Mouse (Mus musculus): Measurements from ENCODE around the gene Swt1. TPM values are rescaled to one million over a fixed set of nuclear protein-coding genes. Genes with fewer than 3 reads are reported as not detected.

The Swt1 gene
- polyA plus RNA-seq, 1 experiment from 2014 or later: 26.5 TPM

DNA sequence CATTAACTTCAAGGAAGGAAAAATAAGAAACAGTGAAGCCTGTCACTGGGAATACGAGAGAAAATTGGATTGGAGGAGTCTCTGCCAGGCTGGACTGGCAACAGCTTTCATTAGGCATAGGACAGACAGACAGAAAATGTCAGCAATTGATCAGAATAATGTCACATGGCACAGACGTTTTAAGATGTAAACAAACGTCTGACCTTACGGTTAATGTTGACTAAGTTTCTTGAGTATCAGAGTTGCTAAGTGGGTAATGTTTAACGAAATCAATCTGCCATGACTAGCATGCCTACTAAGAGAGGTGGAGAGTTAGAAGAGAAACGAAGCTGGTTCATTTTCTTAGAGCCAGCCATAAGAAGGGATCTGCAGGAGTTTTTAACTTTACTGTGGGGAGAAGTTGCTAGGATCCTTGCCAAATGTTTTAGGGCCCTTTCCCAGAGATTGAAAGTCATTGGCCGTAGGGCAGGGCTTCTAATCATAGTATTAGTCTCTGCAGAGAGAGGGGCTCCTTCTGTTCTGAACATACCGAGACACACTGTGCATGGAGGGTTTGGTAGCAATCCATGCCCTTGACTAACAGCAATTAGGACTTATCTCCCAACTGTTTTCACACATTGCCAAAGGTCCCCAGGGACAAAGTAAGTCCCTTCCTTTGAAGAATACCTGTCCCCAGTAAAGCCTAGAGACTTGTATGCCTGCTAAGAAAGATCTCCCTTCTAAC, 86.8 kb downstream of the Swt1 start:
- WGBS: 59% methylated on average over 8 of the region's 8 CpGs
- H3K9me3 ChIP-seq: no peaks in the 10 kb centered on the region
- no peak for ATAC-seq (ENCODE audit: low FRiP score, low read depth)

DNA sequence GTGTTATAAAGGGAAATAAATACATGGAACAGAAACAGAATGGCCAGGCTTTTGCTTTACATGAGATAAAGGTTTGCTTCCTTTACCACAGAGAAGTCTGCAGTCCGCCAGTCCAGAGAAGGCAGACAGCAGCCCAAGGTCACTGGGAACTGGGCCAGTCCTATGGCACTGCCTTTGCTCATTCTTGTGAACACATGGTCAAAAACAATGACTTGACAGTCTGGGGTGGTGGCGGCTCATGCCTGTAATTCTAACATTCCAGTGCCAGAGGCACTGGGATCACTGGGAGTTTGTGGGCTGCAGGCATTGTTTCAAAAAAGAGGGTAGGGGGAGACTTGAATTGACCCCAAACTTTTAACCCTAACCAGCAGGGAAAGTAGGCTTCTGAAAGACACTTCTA, 89.3 kb downstream of the Swt1 start:
- ATAC-seq (ENCODE audit: low FRiP score, low read depth): no peak
- WGBS: 68% methylated on average over 2 of the region's 2 CpGs
- no peak overlapping the region for H3K4me3 ChIP-seq
- H3K36me3 ChIP-seq: no peaks in the 10 kb centered on the region
- H3K9me3 ChIP-seq: no peaks in the 10 kb centered on the region
- H3K4me2 ChIP-seq (replicated peaks): no peak overlapping the region
- no peak overlapping the region for H3K9ac ChIP-seq
- H3K4me1 ChIP-seq: peaks cover 16% of the 10 kb centered on the region
- no peaks in the 10 kb centered on the region for H3K27me3 ChIP-seq
- no peak overlapping the region for H3K27ac ChIP-seq

More for the DNA sequence above, 86.8 kb downstream of the Swt1 start:
- Histone ChIP-seq H3K4me1 (peaks cover 23% of the 10 kb centered on the region), H3K4me2 (replicated peaks) (no peak overlapping the region), H3K27me3 (no peaks in the 10 kb centered on the region), H3K4me3 (no peak overlapping the region), H3K36me3 (no peaks in the 10 kb centered on the region), H3K9ac (no peak overlapping the region), H3K27ac (no peak overlapping the region)

DNA sequence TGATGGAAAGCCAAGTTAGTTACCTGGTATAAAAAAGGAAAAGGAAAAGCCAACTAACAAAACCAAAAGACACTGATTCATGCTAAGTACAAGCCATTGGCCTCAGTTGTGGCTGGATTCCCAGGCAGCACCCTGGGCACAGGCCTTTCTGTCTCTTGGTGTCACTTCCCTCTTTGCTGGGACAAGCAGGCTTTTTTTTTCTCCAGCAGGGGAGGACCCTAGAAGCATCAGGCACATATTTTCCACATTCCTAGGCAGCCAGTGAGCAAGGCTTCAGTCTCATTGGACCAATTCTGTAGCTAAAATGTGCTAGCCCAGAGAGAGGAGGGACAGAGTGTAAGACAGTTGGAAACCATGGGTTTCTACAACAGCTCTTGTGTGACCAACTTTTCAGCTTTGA, 90.0 kb downstream of the Swt1 start:
- Histone ChIP-seq H3K27me3 (no peaks in the 10 kb centered on the region), H3K4me2 (replicated peaks) (no peak overlapping the region), H3K9me3 (no peaks in the 10 kb centered on the region), H3K9ac (no peak overlapping the region), H3K27ac (no peak overlapping the region), H3K4me1 (peaks cover 10% of the 10 kb centered on the region), H3K4me3 (no peak overlapping the region), H3K36me3 (no peaks in the 10 kb centered on the region)
- ATAC-seq (ENCODE audit: low FRiP score, low read depth): no peak

DNA sequence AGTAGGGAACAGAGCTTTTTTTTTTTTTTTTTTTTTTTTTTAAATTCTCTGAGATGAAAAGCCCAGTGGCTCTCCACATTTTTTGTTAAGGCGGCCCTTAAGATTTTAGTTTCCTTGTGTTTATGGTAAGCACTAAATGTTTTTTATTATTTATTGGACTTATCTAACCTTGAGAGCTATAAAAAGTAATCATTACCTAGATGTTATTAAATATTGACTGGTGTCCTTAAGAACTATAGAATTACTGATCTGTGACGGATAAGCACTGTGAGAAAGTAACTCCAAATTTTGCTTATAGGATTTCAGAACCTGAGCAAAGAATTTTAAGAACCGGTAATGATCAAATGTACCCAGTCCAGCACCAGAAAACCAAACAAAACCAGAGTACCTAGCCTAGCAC, 95.4 kb downstream of the Swt1 start:
- Histone ChIP-seq H3K9ac (no peak overlapping the region), H3K9me3 (no peaks in the 10 kb centered on the region), H3K27ac (no peak overlapping the region), H3K4me1 (no peaks in the 10 kb centered on the region), H3K27me3 (no peaks in the 10 kb centered on the region), H3K4me2 (replicated peaks) (no peak overlapping the region), H3K4me3 (no peak overlapping the region), H3K36me3 (no peaks in the 10 kb centered on the region)
- 91% methylated on average over 3 of the region's 3 CpGs for WGBS
- ATAC-seq (ENCODE audit: low FRiP score, low read depth): no peak

DNA sequence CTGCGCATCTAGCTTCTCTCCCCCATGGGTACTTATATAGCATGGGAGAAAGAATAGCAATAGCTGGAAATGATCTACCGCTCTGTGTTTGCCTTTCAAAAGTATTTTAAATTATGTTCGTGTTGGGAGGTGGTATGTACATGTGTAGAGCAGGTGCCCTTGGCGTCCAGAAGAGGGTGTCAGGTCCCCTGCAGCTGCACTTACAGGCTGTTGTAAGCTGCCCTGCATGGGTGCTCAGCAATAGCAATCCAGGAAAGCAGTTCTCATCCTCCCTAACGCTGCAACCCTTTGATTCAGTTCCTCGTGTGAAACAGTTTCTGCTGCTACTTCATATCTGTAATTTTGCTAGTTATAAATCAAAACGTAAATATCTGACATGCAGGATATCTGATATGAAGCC, 98.7 kb downstream of the Swt1 start:
- Histone ChIP-seq H3K9me3 (no peaks in the 10 kb centered on the region), H3K27me3 (no peaks in the 10 kb centered on the region), H3K36me3 (no peaks in the 10 kb centered on the region), H3K4me2 (replicated peaks) (no peak overlapping the region), H3K9ac (no peak overlapping the region), H3K4me3 (no peak overlapping the region), H3K27ac (no peak overlapping the region), H3K4me1 (no peaks in the 10 kb centered on the region)
- no peak for ATAC-seq (ENCODE audit: low FRiP score, low read depth)
- WGBS: 73% methylated on average over 7 of the region's 7 CpGs

DNA sequence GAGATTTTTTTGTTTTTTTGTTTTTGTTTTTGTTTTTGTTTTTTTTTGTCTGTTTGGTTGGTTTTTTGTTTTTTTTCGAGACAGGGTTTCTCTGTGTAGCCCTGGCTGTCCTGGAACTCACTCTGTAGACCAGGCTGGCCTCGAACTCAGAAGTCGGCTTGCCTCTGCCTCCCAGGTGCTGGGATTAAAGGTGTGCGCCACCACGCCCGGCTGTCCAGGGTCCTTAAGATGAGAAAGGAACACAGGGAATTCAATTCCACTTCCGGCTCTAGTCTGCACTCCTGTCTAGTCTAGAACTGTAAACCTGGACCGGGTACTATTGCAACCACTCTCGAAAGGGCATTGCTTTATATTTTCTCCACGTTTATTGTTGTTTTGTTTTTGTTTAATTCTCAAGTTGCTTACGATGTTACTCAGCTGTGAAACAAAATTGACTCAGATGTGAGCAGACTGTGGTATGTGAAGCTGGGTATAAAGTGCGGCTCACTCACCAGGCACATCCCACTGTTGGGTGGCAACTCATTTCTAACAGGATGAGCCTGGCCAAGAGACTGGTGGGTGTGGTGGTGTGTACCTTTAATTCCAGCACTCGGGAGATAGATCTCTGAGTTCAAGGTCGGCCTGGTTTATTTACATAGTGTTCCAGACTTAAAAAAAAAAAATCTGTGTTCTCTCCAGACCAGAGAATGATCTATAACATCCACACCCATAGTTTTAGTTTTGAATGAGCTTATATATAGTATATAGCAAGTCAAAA, 99.7 kb downstream of the Swt1 start:
- 90% methylated on average over 14 of the region's 14 CpGs for WGBS
- no peak overlapping the region for H3K9ac ChIP-seq
- no peak overlapping the region for H3K4me2 ChIP-seq (replicated peaks)
- H3K9me3 ChIP-seq: no peaks in the 10 kb centered on the region
- H3K4me1 ChIP-seq: no peaks in the 10 kb centered on the region
- no peak for ATAC-seq (ENCODE audit: low FRiP score, low read depth)
- H3K36me3 ChIP-seq: no peaks in the 10 kb centered on the region
- H3K27me3 ChIP-seq: no peaks in the 10 kb centered on the region
- H3K4me3 ChIP-seq: no peak overlapping the region
- no peak overlapping the region for H3K27ac ChIP-seq

DNA sequence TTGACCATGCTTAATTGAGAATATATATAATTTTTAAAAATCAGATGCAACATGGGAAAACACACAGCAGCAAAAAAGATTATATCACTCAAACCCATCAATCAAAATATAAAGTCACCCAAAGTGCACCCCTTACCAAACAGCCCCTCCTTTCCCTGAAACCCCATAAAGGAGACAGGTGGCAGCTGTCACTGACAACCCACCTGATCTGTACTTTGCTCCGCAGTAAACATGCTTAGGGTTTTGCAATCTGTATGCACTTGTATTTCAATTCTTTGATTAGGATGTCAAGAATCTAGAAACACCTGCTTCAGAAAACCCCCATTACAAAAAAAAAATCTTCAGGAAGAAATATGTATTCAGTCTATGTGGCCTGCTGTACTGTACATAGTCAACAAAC, 102.9 kb downstream of the Swt1 start:
- H3K9me3 ChIP-seq: no peaks in the 10 kb centered on the region
- 82% methylated on average over 1 of the region's 1 CpGs for WGBS
- H3K9ac ChIP-seq: no peak overlapping the region
- H3K4me1 ChIP-seq: no peaks in the 10 kb centered on the region
- no peaks in the 10 kb centered on the region for H3K27me3 ChIP-seq
- no peak overlapping the region for H3K4me2 ChIP-seq (replicated peaks)
- H3K36me3 ChIP-seq: no peaks in the 10 kb centered on the region
- ATAC-seq (ENCODE audit: low FRiP score, low read depth): no peak
- no peak overlapping the region for H3K4me3 ChIP-seq
- no peak overlapping the region for H3K27ac ChIP-seq

DNA sequence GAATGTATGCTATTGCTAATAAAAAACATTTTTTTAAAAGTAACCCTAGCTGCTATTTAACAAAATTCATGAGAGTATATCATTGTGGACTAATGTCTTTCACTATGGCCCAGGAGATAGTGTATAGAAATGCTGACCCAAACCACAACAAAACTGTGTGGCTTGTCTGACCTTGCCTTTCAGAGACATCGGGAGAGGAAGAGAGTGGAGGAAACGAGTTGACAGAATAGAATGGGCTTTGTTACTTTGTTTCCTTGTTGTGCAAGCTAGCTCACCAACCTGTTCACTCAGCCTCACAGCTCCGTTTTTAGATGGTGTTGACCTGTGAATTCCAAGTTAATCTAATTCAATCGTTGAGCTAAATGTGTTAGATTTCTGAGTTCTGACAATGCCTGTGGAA, 107.8 kb downstream of the Swt1 start:
- no peak overlapping the region for H3K27ac ChIP-seq
- WGBS: 75% methylated on average over 4 of the region's 4 CpGs

DNA sequence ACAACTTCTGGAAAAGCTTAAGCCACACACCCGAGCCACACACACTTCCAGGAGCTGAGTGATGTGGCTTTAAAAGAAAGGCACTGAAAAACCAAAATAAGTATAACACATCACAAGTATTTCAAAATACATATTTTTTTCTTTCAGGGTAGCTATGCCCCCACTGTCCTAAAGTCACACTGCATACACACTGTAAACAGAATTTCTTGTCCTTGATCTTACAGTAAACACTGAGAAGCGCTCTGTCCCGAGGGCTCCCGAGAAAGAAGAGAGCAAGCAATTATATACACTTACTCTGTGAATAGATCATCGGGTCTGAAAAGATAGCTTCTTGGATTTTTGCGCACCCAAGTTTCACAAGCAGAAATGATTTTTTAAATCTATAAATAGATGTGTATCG, 109.0 kb downstream of the Swt1 start:
- Histone ChIP-seq H3K4me2 (replicated peaks) (no peak overlapping the region), H3K27ac (no peak overlapping the region), H3K36me3 (no peaks in the 10 kb centered on the region), H3K4me3 (no peak overlapping the region), H3K27me3 (no peaks in the 10 kb centered on the region), H3K9ac (no peak overlapping the region), H3K9me3 (no peaks in the 10 kb centered on the region), H3K4me1 (no peaks in the 10 kb centered on the region)
- no peak for ATAC-seq (ENCODE audit: low FRiP score, low read depth)
- WGBS: 88% methylated on average over 7 of the region's 7 CpGs

More for the DNA sequence above, 107.8 kb downstream of the Swt1 start:
- no peaks in the 10 kb centered on the region for H3K27me3 ChIP-seq
- H3K4me1 ChIP-seq: no peaks in the 10 kb centered on the region
- no peaks in the 10 kb centered on the region for H3K9me3 ChIP-seq
- ATAC-seq (ENCODE audit: low FRiP score, low read depth): no peak
- H3K4me3 ChIP-seq: no peak overlapping the region
- H3K36me3 ChIP-seq: no peaks in the 10 kb centered on the region
- no peak overlapping the region for H3K9ac ChIP-seq
- no peak overlapping the region for H3K4me2 ChIP-seq (replicated peaks)

Small RNA genes within 50 kb of the gene (microRNA-seq; reads per million reads assigned to microRNA genes)
- 1.0 reads per million for gene Mir7682

Other genes starting within 250 kb of the Swt1 start
- gene Gm47985, start 245.9 kb downstream of the Swt1 start, polyA plus RNA-seq (2015; fragmentation: Nextera tagmentation; extraction: Ambion mirVana): 0.34 and 0.47 TPM in 2 replicates
- gene Gm8947, start 236.1 kb downstream of the Swt1 start, polyA plus RNA-seq (2015; fragmentation: Nextera tagmentation; extraction: Ambion mirVana): not detected in 2 replicates
- not detected in 2 replicates for gene Gm47995, start 230.0 kb downstream of the Swt1 start, polyA plus RNA-seq (2015; fragmentation: Nextera tagmentation; extraction: Ambion mirVana)
- not detected in 2 replicates for gene 3110040M04Rik, start 224.3 kb downstream of the Swt1 start, polyA plus RNA-seq (2015; fragmentation: Nextera tagmentation; extraction: Ambion mirVana)
- not detected in 2 replicates for gene Gm47996, start 218.3 kb downstream of the Swt1 start, polyA plus RNA-seq (2015; fragmentation: Nextera tagmentation; extraction: Ambion mirVana)
- 274 and 300 TPM in 2 replicates for gene Ivns1abp, start 84.0 kb downstream of the Swt1 start, polyA plus RNA-seq (2015; fragmentation: Nextera tagmentation; extraction: Ambion mirVana)
- 48.6 and 51.3 TPM in 2 replicates for gene Trmt1l, start 87 bp upstream of the Swt1 start, polyA plus RNA-seq (2015; fragmentation: Nextera tagmentation; extraction: Ambion mirVana)
- 115 and 124 TPM in 2 replicates for gene Rnf2, start 72.5 kb upstream of the Swt1 start, polyA plus RNA-seq (2015; fragmentation: Nextera tagmentation; extraction: Ambion mirVana)
- gene Fam129a, start 142.7 kb upstream of the Swt1 start, polyA plus RNA-seq (2015; fragmentation: Nextera tagmentation; extraction: Ambion mirVana): 8.6 and 11.1 TPM in 2 replicates

Measured in limb, embryonic 13.5 days (tissue).